Mouse (Mus musculus) lung, postnatal 0 days (tissue): Measurements from ENCODE around the gene Csnk1d. TPM values are rescaled to one million over a fixed set of nuclear protein-coding genes. Genes with fewer than 3 reads are reported as not detected.

ENCODE experiments used
- ATAC-seq: fragments of 200-750 bp; cut with Nextera tagmentation; 2 replicates; pipeline ENCODE4 v1.8.0; 2017; ENCODE audit warnings: moderate library complexity
- DNase-seq: peaks from one replicate; pipeline ENCODE4 v3.0.0-alpha.2; 2016; ENCODE audit warnings: low spot score
- H3K27ac ChIP-seq: fragments of 300-500 bp; sonication (generic); 2 replicates; pipeline ENCODE4 v1.5.1; 2014; ENCODE audit warnings: antibody characterized with exemption, mild to moderate bottlenecking, low read length, mixed read lengths
- H3K27me3 ChIP-seq: fragments of 300-500 bp; sonication (generic); replicated peaks from 2 replicates; pipeline ENCODE4 v1.6.1; 2014; ENCODE audit warnings: low read length, mixed read lengths; ENCODE audit not compliant: insufficient read depth
- H3K36me3 ChIP-seq: fragments of 300-500 bp; sonication (generic); 2 replicates; pipeline ENCODE4 v1.6.1; 2014; ENCODE audit warnings: low read length, mixed read lengths; ENCODE audit not compliant: insufficient read depth
- H3K4me1 ChIP-seq: fragments of 300-500 bp; sonication (generic); 2 replicates; pipeline ENCODE4 v1.6.1; 2014; ENCODE audit warnings: antibody characterized with exemption, low read depth, low read length, mixed read lengths; ENCODE audit not compliant: insufficient read depth
- H3K4me2 ChIP-seq: fragments of 300-500 bp; sonication (generic); replicated peaks from 2 replicates; pipeline ENCODE4 v1.6.1; 2014; ENCODE audit warnings: low read depth, mild to moderate bottlenecking, low read length, moderate library complexity, mixed read lengths
- H3K4me3 ChIP-seq: fragments of 300-500 bp; sonication (generic); 2 replicates; pipeline ENCODE4 v1.5.1; 2014; ENCODE audit warnings: low read depth, low read length
- H3K9ac ChIP-seq: fragments of 300-500 bp; sonication (generic); replicated peaks from 2 replicates; pipeline ENCODE4 v1.6.1; 2014; ENCODE audit warnings: low read depth, mild to moderate bottlenecking
- H3K9me3 ChIP-seq: fragments of 300-500 bp; sonication (generic); 2 replicates; pipeline ENCODE4 v1.6.1; 2016; ENCODE audit warnings: low read length, mixed read lengths
- CTCF ChIP-seq: IDR thresholded peaks from 2 replicates; pipeline ENCODE4 v1.5.1; 2016; ENCODE audit warnings: antibody characterized with exemption, mild to moderate bottlenecking
- EP300 ChIP-seq: IDR thresholded peaks from 2 replicates; pipeline ENCODE4 v1.6.1; 2016; ENCODE audit warnings: antibody characterized with exemption, mild to moderate bottlenecking, control low read depth
- WGBS: fragments of 180-500 bp; shearing (Covaris S2); extraction: QIAGEN DNeasy Blood & Tissue Kit; methylation state at CpG from one replicate; pipeline ENCODE4 v1.1.7; 2014; 5-methylcytosine and 5-hydroxymethylcytosine counted together
- polyA plus RNA-seq: library from polyadenylated mRNA; unstranded; fragments of >200 nt; fragmentation: Nextera tagmentation; extraction: Ambion mirVana; gene quantifications from 2 replicates; pipeline ENCODE4 v1.2.1, GENCODE M21; 2015

Csnk1d gene
- polyA plus RNA-seq, 1 experiment from 2014 or later: 83.7 TPM

DNA sequence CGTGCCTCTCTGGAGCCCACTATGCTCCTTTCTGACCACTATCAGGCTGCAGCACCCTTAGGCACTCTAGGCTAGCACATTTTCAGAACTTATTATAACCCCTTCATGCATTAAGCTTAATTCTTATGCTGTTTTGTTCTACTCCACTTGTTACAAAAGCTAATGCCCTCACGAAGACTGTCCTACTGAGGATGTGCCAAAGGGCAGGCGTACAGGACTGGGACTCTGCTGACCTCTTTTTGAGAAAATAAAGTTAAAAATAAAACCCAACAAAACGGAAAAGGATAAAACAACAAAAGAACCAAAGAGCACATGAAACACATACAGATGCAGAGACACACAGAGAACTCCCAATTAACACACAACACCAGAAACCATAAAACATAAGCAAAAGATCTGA, 9.5 kb downstream of the Csnk1d start:
- H3K9me3 ChIP-seq: no peaks in the 10 kb centered on the region
- H3K4me2 ChIP-seq: no peak overlapping the region

DNA sequence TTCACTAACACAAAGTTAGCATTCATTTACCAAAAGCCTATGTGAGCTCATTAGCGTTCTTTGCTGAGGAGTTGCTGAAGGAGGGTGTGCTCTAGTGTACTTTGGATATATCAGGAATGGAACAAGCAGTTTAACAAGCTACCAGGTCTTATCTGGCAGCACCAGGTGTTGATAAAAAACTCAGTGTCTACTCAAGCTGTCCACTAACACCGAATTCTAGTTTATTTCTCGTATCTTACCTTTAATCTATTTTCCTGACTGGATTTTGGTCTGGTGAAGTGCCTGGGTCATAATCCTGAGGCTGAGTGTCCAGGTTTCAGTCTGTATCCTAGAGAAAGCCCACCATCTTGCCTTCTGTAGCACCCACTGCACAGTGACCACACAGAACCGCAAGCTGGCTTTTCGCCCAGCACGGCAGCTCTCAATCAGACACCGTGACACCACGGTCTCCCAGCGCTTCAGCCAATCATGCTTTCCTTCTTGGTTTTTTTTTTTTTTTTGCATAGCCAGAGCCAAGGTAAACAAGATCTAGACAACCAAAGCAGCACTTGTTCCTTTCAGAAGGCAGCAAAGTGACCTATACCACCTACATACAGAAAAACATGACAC, 10.6 kb downstream of the Csnk1d start:
- no peak overlapping the region for H3K9ac ChIP-seq
- peak; percentile 47 for DNase-seq
- H3K4me1 ChIP-seq: peaks cover 5% of the 10 kb centered on the region; the same call in 1 of the 2 replicates
- no peaks in the 10 kb centered on the region for H3K27me3 ChIP-seq
- ATAC-seq: peak; percentile 80
- no peak overlapping the region for H3K27ac ChIP-seq
- 43% methylated on average over 9 of the region's 9 CpGs for WGBS
- peaks cover 35% of the 10 kb centered on the region for H3K36me3 ChIP-seq
- TF ChIP-seq EP300 (no peak), CTCF (no peak)
- H3K4me3 ChIP-seq: no peak overlapping the region
- H3K4me2 ChIP-seq: no peak overlapping the region
- no peaks in the 10 kb centered on the region for H3K9me3 ChIP-seq

More for the DNA sequence above, 9.5 kb downstream of the Csnk1d start:
- ATAC-seq: no peak
- 77% methylated on average over 4 of the region's 4 CpGs for WGBS
- Histone ChIP-seq H3K36me3 (peaks cover 33% of the 10 kb centered on the region), H3K9ac (no peak overlapping the region), H3K27ac (no peak overlapping the region), H3K4me3 (no peak overlapping the region), H3K4me1 (peaks cover 5% of the 10 kb centered on the region; the same call in 1 of the 2 replicates), H3K27me3 (no peaks in the 10 kb centered on the region)
- DNase-seq: no peak
- no peak for TF ChIP-seq CTCF
- no peak for TF ChIP-seq EP300

DNA sequence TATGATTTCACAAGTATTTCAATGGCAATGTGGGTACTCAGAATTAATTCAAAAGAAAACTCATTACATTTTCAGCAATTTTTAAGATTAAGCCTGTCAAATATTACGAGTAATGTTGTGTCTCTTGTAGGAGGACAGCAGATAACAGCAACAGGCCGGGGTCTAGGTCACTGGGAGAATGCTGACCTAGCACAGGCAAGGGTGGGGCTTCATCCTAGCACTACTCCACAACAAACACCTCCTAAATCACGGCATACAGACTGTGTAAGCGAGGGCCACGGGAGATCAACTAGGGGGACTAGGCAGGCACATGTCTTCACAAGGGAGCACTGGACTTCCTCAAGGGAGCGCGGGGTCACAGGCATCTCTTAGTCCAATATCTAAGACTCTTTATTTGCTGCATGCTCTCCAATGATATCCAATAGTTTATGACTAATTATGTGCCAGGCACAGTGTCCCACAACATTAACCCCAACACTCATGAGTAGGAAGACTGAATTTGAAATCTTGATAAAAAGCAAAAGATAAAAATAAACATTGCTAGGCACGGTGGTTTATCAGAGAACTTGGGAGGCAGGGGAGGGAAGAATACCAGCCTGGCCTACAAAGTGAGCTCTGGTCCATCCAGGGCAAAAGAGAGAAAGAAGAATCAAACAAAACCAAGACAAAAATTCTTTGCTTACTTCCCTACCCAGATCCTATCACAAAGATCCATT, 11.3 kb downstream of the Csnk1d start:
- ATAC-seq (no peak), DNase-seq (no peak)
- H3K9ac ChIP-seq: no peak overlapping the region
- H3K36me3 ChIP-seq: peaks cover 41% of the 10 kb centered on the region
- TF ChIP-seq EP300 (no peak), CTCF (no peak)
- no peak overlapping the region for H3K27ac ChIP-seq
- 51% methylated on average over 8 of the region's 8 CpGs for WGBS
- H3K27me3 ChIP-seq: no peaks in the 10 kb centered on the region
- H3K9me3 ChIP-seq: no peaks in the 10 kb centered on the region
- H3K4me1 ChIP-seq: peaks cover 5% of the 10 kb centered on the region; the same call in 1 of the 2 replicates
- no peak overlapping the region for H3K4me3 ChIP-seq
- no peak overlapping the region for H3K4me2 ChIP-seq

DNA sequence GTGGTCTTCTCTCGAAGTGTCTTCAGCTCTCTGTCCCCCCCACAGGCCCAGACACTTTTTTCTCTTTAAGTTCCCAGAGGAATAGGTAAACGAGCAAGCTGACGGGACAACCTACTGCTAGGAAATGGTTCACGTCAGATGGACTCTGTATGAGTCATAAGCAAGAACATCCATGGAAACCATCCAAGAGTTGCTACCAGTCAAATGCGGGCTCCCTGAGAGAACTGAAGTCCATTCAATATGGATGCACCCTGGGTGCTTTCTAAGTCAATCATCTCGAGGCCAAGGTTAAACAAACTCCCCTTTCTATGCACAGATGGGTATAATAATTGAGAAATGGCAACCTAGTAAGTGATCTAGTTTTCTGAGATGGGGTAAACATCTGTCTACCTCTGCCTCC, 17.8 kb downstream of the Csnk1d start:
- H3K4me3 ChIP-seq: no peak overlapping the region
- ATAC-seq (no peak), DNase-seq (no peak)
- no peak overlapping the region for H3K9ac ChIP-seq
- no peaks in the 10 kb centered on the region for H3K27me3 ChIP-seq
- H3K4me1 ChIP-seq: no peaks in the 10 kb centered on the region
- H3K4me2 ChIP-seq: no peak overlapping the region
- 72% methylated on average over 6 of the region's 6 CpGs for WGBS
- TF ChIP-seq EP300 (no peak), CTCF (no peak)
- H3K36me3 ChIP-seq: peaks cover 45% of the 10 kb centered on the region
- H3K27ac ChIP-seq: no peak overlapping the region
- H3K9me3 ChIP-seq: no peaks in the 10 kb centered on the region

DNA sequence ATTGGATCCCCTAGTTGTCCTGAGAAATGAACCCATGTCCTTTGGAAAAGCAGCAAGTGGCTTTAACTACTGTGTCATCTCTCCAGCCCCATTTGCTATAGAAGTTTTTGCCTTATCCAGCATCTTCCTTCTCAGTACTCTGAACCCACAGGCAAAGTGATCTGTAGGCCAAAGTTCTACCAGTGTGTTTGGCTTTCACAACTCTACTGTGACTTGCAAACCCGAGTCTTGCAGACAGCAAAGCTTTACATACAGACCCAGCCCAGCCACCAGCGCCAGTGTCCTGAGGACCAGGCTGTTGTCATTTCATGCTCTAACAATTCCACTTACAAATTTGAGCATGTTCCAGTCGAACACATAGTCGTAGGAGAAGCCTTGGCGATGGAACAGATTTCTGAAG, 19.9 kb downstream of the Csnk1d start:
- ATAC-seq (no peak), DNase-seq (no peak)
- H3K4me1 ChIP-seq: no peaks in the 10 kb centered on the region
- TF ChIP-seq CTCF: no peak
- TF ChIP-seq EP300: no peak
- no peak overlapping the region for H3K4me3 ChIP-seq
- peaks cover 60% of the 10 kb centered on the region for H3K36me3 ChIP-seq
- WGBS: 92% methylated on average over 5 of the region's 5 CpGs
- H3K27me3 ChIP-seq: no peaks in the 10 kb centered on the region
- no peaks in the 10 kb centered on the region for H3K9me3 ChIP-seq
- H3K27ac ChIP-seq: no peak overlapping the region
- no peak overlapping the region for H3K4me2 ChIP-seq
- H3K9ac ChIP-seq: no peak overlapping the region

DNA sequence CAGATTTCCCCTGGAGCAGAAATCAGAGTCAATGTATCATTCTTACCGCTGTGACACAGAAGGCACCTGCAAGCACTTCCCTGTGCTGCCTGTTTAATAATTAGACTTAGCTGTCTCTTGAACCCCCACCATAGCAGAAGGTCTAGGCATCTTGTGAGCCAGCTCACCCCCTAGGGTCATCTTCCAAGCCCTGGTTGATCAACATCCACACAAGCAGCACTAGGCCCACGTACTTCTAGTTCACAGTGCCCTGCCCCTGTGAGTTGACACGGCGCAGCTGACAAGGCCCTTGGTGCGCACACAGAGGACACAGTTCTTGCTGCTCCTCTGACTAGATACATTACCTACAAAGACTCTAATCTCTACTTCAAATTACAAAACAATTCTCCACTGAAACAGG, 21.4 kb downstream of the Csnk1d start:
- TF ChIP-seq CTCF: no peak
- no peak for TF ChIP-seq EP300
- peaks cover 66% of the 10 kb centered on the region for H3K36me3 ChIP-seq
- no peaks in the 10 kb centered on the region for H3K4me1 ChIP-seq
- no peaks in the 10 kb centered on the region for H3K9me3 ChIP-seq
- DNase-seq (no peak), ATAC-seq (no peak)
- WGBS: 96% methylated on average over 5 of the region's 5 CpGs
- no peak overlapping the region for H3K4me3 ChIP-seq
- H3K9ac ChIP-seq: no peak overlapping the region
- no peaks in the 10 kb centered on the region for H3K27me3 ChIP-seq
- no peak overlapping the region for H3K27ac ChIP-seq
- no peak overlapping the region for H3K4me2 ChIP-seq
